Mouse (Mus musculus): ENCODE data around the gene Prim2.

- TF ChIP-seq CTCF (IDR thresholded peaks at IDR 0.05) (no peak), EP300 (IDR thresholded peaks at IDR 0.05; ENCODE audit: insufficient read depth, low read depth, low read length) (no peak), POLR2A (IDR thresholded peaks at IDR 0.05; ENCODE audit: insufficient read depth, low read depth, low read length) (no peak)
These were observed 91.0 kb downstream of the Prim2 start for GRCm38 (mm10) chr1:33578593-33578992.

Measured in heart, adult 2 months (tissue).